Mouse (Mus musculus) stomach, postnatal 0 days (tissue): ENCODE measurements at regions not wholly inside any gene's neighbourhood (a gene's known extent, or its start where the extent isn't known, plus 50 kb on each side); places are given as distances from the start of the nearest gene placed in this dataset.

ENCODE experiments used
- CTCF ChIP-seq: IDR thresholded peaks from 2 replicates; pipeline ENCODE4 v1.5.1; 2016; ENCODE audit warnings: antibody characterized with exemption, low read depth, mild to moderate bottlenecking, moderate library complexity
- EP300 ChIP-seq: optimal IDR thresholded peaks from 2 replicates; pipeline ENCODE3; 2016; ENCODE audit warnings: antibody characterized with exemption

GRCm38 (mm10) chr13:101349354-101349753 is 418.7 kb downstream of the Pik3r1 start:
- TF ChIP-seq CTCF (no peak), EP300 (no peak)
